Mouse (Mus musculus) erythroblast, embryonic 14.5 days (primary cell): ENCODE results near the gene Cldn3.
"Not testable (repeated sequence)": the region's sequence is repeated elsewhere in the genome, so short reads cannot be mapped to it uniquely, and the experiment has no call there.

Source experiments
- GATA1 ChIP-seq: IDR thresholded peaks from 2 replicates; pipeline ENCODE4 v1.6.1; 2012; ENCODE audit warnings: low read length, inconsistent platforms, mixed read lengths
- TAL1 ChIP-seq: IDR thresholded peaks from 3 replicates; pipeline ENCODE4 v1.6.1; 2012; ENCODE audit warnings: low read length, inconsistent platforms, mixed read lengths

DNA sequence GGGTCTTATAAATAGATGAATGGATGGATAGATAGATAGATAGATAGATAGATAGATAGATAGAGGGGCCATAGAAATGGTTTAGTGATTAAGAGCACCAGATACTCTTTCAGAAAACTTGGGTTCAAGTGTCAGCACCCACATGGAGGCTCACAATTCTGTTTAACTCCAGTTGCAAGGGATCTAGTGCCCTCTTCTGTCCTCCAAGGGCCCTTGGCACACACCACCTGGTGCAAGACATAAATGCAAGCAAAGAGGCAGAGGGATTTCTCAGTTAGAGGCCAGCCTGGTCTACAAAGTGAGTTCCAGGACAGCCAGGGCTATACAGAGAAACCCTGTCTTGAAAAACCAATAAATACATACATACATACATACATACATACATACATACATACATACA lies 21.4 kb upstream of the Cldn3 start:
- not testable (repeated sequence) for TF ChIP-seq GATA1, TAL1
